Mouse (Mus musculus) liver, postnatal 0 days (tissue): Measurements from ENCODE around the gene Tln2.

Source experiments
- CTCF ChIP-seq: sonication (generic); IDR thresholded peaks from 2 replicates; pipeline ENCODE4 v1.5.1; 2016; ENCODE audit warnings: antibody characterized with exemption, low read depth
- EP300 ChIP-seq: IDR thresholded peaks from 2 replicates; pipeline ENCODE4 v1.6.1; 2016; ENCODE audit warnings: antibody characterized with exemption, low read depth, mild to moderate bottlenecking

DNA sequence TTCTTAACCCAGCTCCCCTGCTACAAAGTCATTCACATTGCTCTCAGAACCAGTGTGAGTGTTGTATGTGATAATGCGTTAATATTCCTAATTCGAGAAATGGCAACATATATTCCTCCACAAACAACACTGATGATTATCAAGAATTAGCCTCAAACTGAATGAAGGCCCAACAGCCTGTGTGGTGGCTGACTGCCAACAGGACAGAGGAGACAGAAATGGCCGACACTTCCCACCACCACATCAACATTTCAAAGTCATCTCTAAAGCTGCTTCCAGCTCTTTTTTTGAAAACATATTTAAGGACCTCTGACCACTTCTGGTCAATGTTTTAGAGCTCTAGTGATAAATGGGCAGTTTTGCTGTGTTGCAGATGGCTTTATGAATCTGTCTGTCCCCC, 161.7 kb downstream of the Tln2 start:
- TF ChIP-seq CTCF = no peak
- no peak for TF ChIP-seq EP300
